Mouse (Mus musculus) embryonic facial prominence, embryonic 15.5 days (tissue): ENCODE results near the gene Cdip1. TPM values are rescaled to one million over a fixed set of nuclear protein-coding genes. Genes with fewer than 3 reads are reported as not detected.

Experiments
- ATAC-seq: fragments of 200-750 bp; cut with Nextera tagmentation; 2 replicates; pipeline ENCODE4 v1.8.0; 2017; ENCODE audit warnings: low read depth, moderate TSS enrichment; ENCODE audit not compliant: insufficient number of reproducible peaks, low FRiP score, low TSS enrichment
- H3K27ac ChIP-seq: fragments of 300-500 bp; sonication (generic); replicated peaks from 2 replicates; pipeline ENCODE4 v1.5.1; 2015; ENCODE audit warnings: mild to moderate bottlenecking, inconsistent platforms
- H3K27me3 ChIP-seq: fragments of 300-500 bp; sonication (generic); 2 replicates; pipeline ENCODE4 v1.6.1; 2015; ENCODE audit warnings: inconsistent platforms
- H3K36me3 ChIP-seq: fragments of 300-500 bp; sonication (generic); 2 replicates; pipeline ENCODE4 v1.6.1; 2015; ENCODE audit warnings: mild to moderate bottlenecking, inconsistent platforms
- H3K4me1 ChIP-seq: fragments of 300-500 bp; sonication (generic); 2 replicates; pipeline ENCODE4 v1.6.1; 2015; ENCODE audit warnings: inconsistent platforms
- H3K4me2 ChIP-seq: fragments of 300-500 bp; sonication (generic); replicated peaks from 2 replicates; pipeline ENCODE4 v1.6.1; 2015; ENCODE audit warnings: mild to moderate bottlenecking, inconsistent platforms
- H3K4me3 ChIP-seq: fragments of 300-500 bp; sonication (generic); replicated peaks from 2 replicates; pipeline ENCODE4 v1.5.1; 2015; ENCODE audit warnings: mild to moderate bottlenecking, inconsistent platforms
- H3K9ac ChIP-seq: fragments of 300-500 bp; sonication (generic); 2 replicates; pipeline ENCODE4 v1.6.1; 2015; ENCODE audit warnings: inconsistent platforms
- H3K9me3 ChIP-seq: fragments of 300-500 bp; sonication (generic); replicated peaks from 2 replicates; pipeline ENCODE4 v1.6.1; 2016; ENCODE audit warnings: inconsistent platforms
- WGBS: fragments of 180-500 bp; shearing (Covaris S2); methylation state at CpG from one replicate; pipeline ENCODE4 v1.1.7; 2015; 5-methylcytosine and 5-hydroxymethylcytosine counted together
- polyA plus RNA-seq: library from polyadenylated mRNA; unstranded; fragments of >200 nt; fragmentation: Nextera tagmentation; extraction: Ambion mirVana; gene quantifications from 2 replicates; pipeline ENCODE4 v1.2.1, GENCODE M21; 2015

Gene Cdip1
- polyA plus RNA-seq, 1 experiment from 2014 or later: 96.6 TPM

- 89% methylated on average over 17 of the region's 17 CpGs for WGBS
- H3K27ac ChIP-seq: no peak overlapping the region
- no peak overlapping the region for H3K4me3 ChIP-seq
- no peak overlapping the region for H3K4me2 ChIP-seq
- no peak overlapping the region for H3K9ac ChIP-seq
- peaks cover 47% of the 10 kb centered on the region for H3K36me3 ChIP-seq
- no peaks in the 10 kb centered on the region for H3K9me3 ChIP-seq
- H3K4me1 ChIP-seq: peaks cover 3% of the 10 kb centered on the region; the same call in 1 of the 2 replicates
- no peak for ATAC-seq
- H3K27me3 ChIP-seq: no peaks in the 10 kb centered on the region
Observed at GRCm38 (mm10) chr16:4713861-4714710, 76.0 kb downstream of the Cdip1 start.

- H3K4me2 ChIP-seq: no peak overlapping the region
- no peak overlapping the region for H3K27ac ChIP-seq
- peaks cover 72% of the 10 kb centered on the region for H3K36me3 ChIP-seq
- ATAC-seq: no peak
- no peaks in the 10 kb centered on the region for H3K9me3 ChIP-seq
- 94% methylated on average over 4 of the region's 4 CpGs for WGBS
- no peak overlapping the region for H3K9ac ChIP-seq
- H3K4me3 ChIP-seq: no peak overlapping the region
- H3K4me1 ChIP-seq: no peaks in the 10 kb centered on the region
- H3K27me3 ChIP-seq: no peaks in the 10 kb centered on the region
Observed at GRCm38 (mm10) chr16:4711173-4711572, 78.9 kb downstream of the Cdip1 start.

- H3K36me3 ChIP-seq: peaks cover 88% of the 10 kb centered on the region
- 66% methylated on average over 4 of the region's 4 CpGs for WGBS
Observed at GRCm38 (mm10) chr16:4705541-4705940, 84.6 kb downstream of the Cdip1 start.

GRCm38 (mm10) chr16:4702646-4703045 is 87.4 kb downstream of the Cdip1 start:
- H3K36me3 ChIP-seq: peaks cover 91% of the 10 kb centered on the region
- H3K27ac ChIP-seq: no peak overlapping the region
- H3K4me2 ChIP-seq: no peak overlapping the region
- H3K27me3 ChIP-seq: no peaks in the 10 kb centered on the region
- H3K9me3 ChIP-seq: no peaks in the 10 kb centered on the region
- no peak for ATAC-seq
- H3K4me1 ChIP-seq: no peaks in the 10 kb centered on the region
- no peak overlapping the region for H3K4me3 ChIP-seq
- H3K9ac ChIP-seq: no peak overlapping the region
- WGBS: 29% methylated on average over 1 of the region's 1 CpGs

More at GRCm38 (mm10) chr16:4705541-4705940, 84.6 kb downstream of the Cdip1 start:
- no peak for ATAC-seq
- Histone ChIP-seq H3K4me2 (no peak overlapping the region), H3K9me3 (no peaks in the 10 kb centered on the region), H3K27ac (no peak overlapping the region), H3K4me3 (no peak overlapping the region), H3K9ac (no peak overlapping the region), H3K27me3 (no peaks in the 10 kb centered on the region), H3K4me1 (no peaks in the 10 kb centered on the region)

DNA sequence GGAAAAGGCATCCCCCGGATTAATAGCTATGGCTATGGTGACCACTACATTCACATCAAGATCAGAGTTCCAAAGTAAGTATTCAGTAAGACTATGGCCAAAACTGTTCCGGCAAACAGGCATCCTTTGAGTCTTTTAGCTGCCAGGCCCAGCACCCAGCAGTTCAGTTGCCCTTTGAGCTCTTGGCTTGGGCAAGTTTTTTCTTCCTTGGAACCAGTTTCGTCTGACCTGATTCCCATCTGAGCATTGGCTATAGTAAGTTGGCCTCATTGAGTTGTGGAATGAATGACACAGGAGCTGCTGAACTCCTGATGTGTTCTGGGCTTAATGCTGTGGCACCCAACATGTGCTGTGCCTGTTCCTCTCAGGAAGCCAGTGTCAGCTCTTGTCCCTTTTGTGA is 88.9 kb downstream of the Cdip1 start:
- Histone ChIP-seq H3K27ac (no peak overlapping the region), H3K4me3 (no peak overlapping the region), H3K4me2 (no peak overlapping the region), H3K9ac (no peak overlapping the region), H3K36me3 (peaks cover 91% of the 10 kb centered on the region), H3K27me3 (no peaks in the 10 kb centered on the region), H3K9me3 (no peaks in the 10 kb centered on the region), H3K4me1 (no peaks in the 10 kb centered on the region)
- WGBS: 90% methylated on average over 3 of the region's 3 CpGs
- ATAC-seq: no peak

Other genes starting within 250 kb of the Cdip1 start
- 42.1 and 52.8 TPM in 2 replicates for gene Srl, start 248.5 kb downstream of the Cdip1 start, polyA plus RNA-seq
- 23.6 and 24.5 TPM in 2 replicates for gene Tfap4, start 230.4 kb downstream of the Cdip1 start, polyA plus RNA-seq
- gene Glis2, start 195.6 kb downstream of the Cdip1 start, polyA plus RNA-seq: 33.2 and 33.4 TPM in 2 replicates
- gene Pam16, start 165.3 kb downstream of the Cdip1 start, polyA plus RNA-seq: 83.4 and 107 TPM in 2 replicates
- 33.7 and 36.8 TPM in 2 replicates for gene Vasn, start 150.4 kb downstream of the Cdip1 start, polyA plus RNA-seq
- gene Dnaja3, start 150.3 kb downstream of the Cdip1 start, polyA plus RNA-seq: 61.2 and 62.6 TPM in 2 replicates
- gene Coro7, start 110.5 kb downstream of the Cdip1 start, polyA plus RNA-seq: 17.2 and 21.4 TPM in 2 replicates
- 51.3 and 52.5 TPM in 2 replicates for gene Nmral1, start 70.9 kb downstream of the Cdip1 start, polyA plus RNA-seq
- 100 and 101 TPM in 2 replicates for gene Hmox2, start 63.9 kb downstream of the Cdip1 start, polyA plus RNA-seq
- gene 4930562C15Rik, start 45.1 kb upstream of the Cdip1 start, polyA plus RNA-seq: 0.32 and 0.63 TPM in 2 replicates
- 43.8 and 51.3 TPM in 2 replicates for gene Ubald1, start 90.0 kb upstream of the Cdip1 start, polyA plus RNA-seq
- 84.1 and 87.0 TPM in 2 replicates for gene Mgrn1, start 96.0 kb upstream of the Cdip1 start, polyA plus RNA-seq
- 156 and 161 TPM in 2 replicates for gene Nudt16l1, start 148.5 kb upstream of the Cdip1 start, polyA plus RNA-seq
- 64.7 and 72.8 TPM in 2 replicates for gene Anks3, start 173.9 kb upstream of the Cdip1 start, polyA plus RNA-seq
- gene Sept12, start 207.6 kb upstream of the Cdip1 start, polyA plus RNA-seq: not detected in 2 replicates
- 14.2 and 17.9 TPM in 2 replicates for gene Smim22, start 217.0 kb upstream of the Cdip1 start, polyA plus RNA-seq
- 63.5 and 69.8 TPM in 2 replicates for gene Rogdi, start 223.3 kb upstream of the Cdip1 start, polyA plus RNA-seq